Mouse (Mus musculus): ENCODE data around the gene Tmem236. TPM values are rescaled to one million over a fixed set of nuclear protein-coding genes. Genes with fewer than 3 reads are reported as not detected.

Tmem236 gene
- polyA plus RNA-seq, 1 experiment from 2014 or later: 0.04 TPM

GRCm38 (mm10) chr2:14145311-14145710 lies 29.0 kb upstream of the Tmem236 start:
- Histone ChIP-seq H3K36me3 (ENCODE audit: control insufficient read depth, insufficient read depth, low read length) (peaks cover 57% of the 10 kb centered on the region), H3K4me3 (ENCODE audit: low read depth, low read length) (no peak overlapping the region)

GRCm38 (mm10) chr2:14146913-14147312 lies 27.4 kb upstream of the Tmem236 start:
- H3K4me3 ChIP-seq (ENCODE audit: low read depth, low read length): no peak overlapping the region
- ATAC-seq (ENCODE audit: low read depth) (no peak), DNase-seq (ENCODE audit: low spot score) (no peak)
- H3K9ac ChIP-seq (ENCODE audit: low read depth, low read length): no peak overlapping the region
- peaks cover 43% of the 10 kb centered on the region for H3K36me3 ChIP-seq (ENCODE audit: control insufficient read depth, insufficient read depth, low read length)
- no peaks in the 10 kb centered on the region for H3K27me3 ChIP-seq (replicated peaks; ENCODE audit: control insufficient read depth, insufficient read depth, low read length)
- H3K4me1 ChIP-seq (ENCODE audit: control insufficient read depth, insufficient read depth, low read length): no peaks in the 10 kb centered on the region
- no peaks in the 10 kb centered on the region for H3K9me3 ChIP-seq (ENCODE audit: control insufficient read depth, low read length)
- WGBS: 88% methylated on average over 2 of the region's 2 CpGs
- H3K27ac ChIP-seq (replicated peaks; ENCODE audit: low read depth, low read length): no peak overlapping the region
- H3K4me2 ChIP-seq (ENCODE audit: low read depth, low read length): no peak overlapping the region

More at GRCm38 (mm10) chr2:14145311-14145710, 29.0 kb upstream of the Tmem236 start:
- H3K4me2 ChIP-seq (ENCODE audit: low read depth, low read length): no peak overlapping the region
- H3K27me3 ChIP-seq (replicated peaks; ENCODE audit: control insufficient read depth, insufficient read depth, low read length): no peaks in the 10 kb centered on the region
- H3K4me1 ChIP-seq (ENCODE audit: control insufficient read depth, insufficient read depth, low read length): no peaks in the 10 kb centered on the region
- no peak overlapping the region for H3K9ac ChIP-seq (ENCODE audit: low read depth, low read length)
- DNase-seq (ENCODE audit: low spot score) (peak; percentile 30), ATAC-seq (ENCODE audit: low read depth) (no peak)
- no peaks in the 10 kb centered on the region for H3K9me3 ChIP-seq (ENCODE audit: control insufficient read depth, low read length)
- 63% methylated on average over 3 of the region's 3 CpGs for WGBS
- no peak overlapping the region for H3K27ac ChIP-seq (replicated peaks; ENCODE audit: low read depth, low read length)

- peaks cover 11% of the 10 kb centered on the region; the same call in 1 of the 2 replicates for H3K36me3 ChIP-seq (ENCODE audit: control insufficient read depth, insufficient read depth, low read length)
- DNase-seq (ENCODE audit: low spot score): no peak
These were observed 23.5 kb upstream of the Tmem236 start for GRCm38 (mm10) chr2:14150829-14151228.

GRCm38 (mm10) chr2:14151854-14152253 lies 22.5 kb upstream of the Tmem236 start:
- Histone ChIP-seq H3K27me3 (replicated peaks; ENCODE audit: control insufficient read depth, insufficient read depth, low read length) (no peaks in the 10 kb centered on the region), H3K4me2 (ENCODE audit: low read depth, low read length) (no peak overlapping the region), H3K27ac (replicated peaks; ENCODE audit: low read depth, low read length) (no peak overlapping the region), H3K4me1 (ENCODE audit: control insufficient read depth, insufficient read depth, low read length) (no peaks in the 10 kb centered on the region), H3K9ac (ENCODE audit: low read depth, low read length) (no peak overlapping the region), H3K9me3 (ENCODE audit: control insufficient read depth, low read length) (no peaks in the 10 kb centered on the region), H3K36me3 (ENCODE audit: control insufficient read depth, insufficient read depth, low read length) (peaks cover 3% of the 10 kb centered on the region; the same call in 1 of the 2 replicates), H3K4me3 (ENCODE audit: low read depth, low read length) (no peak overlapping the region)
- whole genome bisulfite sequencing: 83% methylated on average over 6 of the region's 6 CpGs
- ATAC-seq (ENCODE audit: low read depth): no peak
- no peak for DNase-seq (ENCODE audit: low spot score)

More at GRCm38 (mm10) chr2:14150829-14151228, 23.5 kb upstream of the Tmem236 start:
- H3K9me3 ChIP-seq (ENCODE audit: control insufficient read depth, low read length): no peaks in the 10 kb centered on the region
- H3K4me3 ChIP-seq (ENCODE audit: low read depth, low read length): no peak overlapping the region
- no peak overlapping the region for H3K27ac ChIP-seq (replicated peaks; ENCODE audit: low read depth, low read length)
- no peaks in the 10 kb centered on the region for H3K4me1 ChIP-seq (ENCODE audit: control insufficient read depth, insufficient read depth, low read length)
- no peak overlapping the region for H3K4me2 ChIP-seq (ENCODE audit: low read depth, low read length)
- ATAC-seq (ENCODE audit: low read depth): no peak
- 83% methylated on average over 2 of the region's 2 CpGs for WGBS
- H3K27me3 ChIP-seq (replicated peaks; ENCODE audit: control insufficient read depth, insufficient read depth, low read length): no peaks in the 10 kb centered on the region
- H3K9ac ChIP-seq (ENCODE audit: low read depth, low read length): no peak overlapping the region

GRCm38 (mm10) chr2:14159047-14159446 lies 15.3 kb upstream of the Tmem236 start:
- Histone ChIP-seq H3K36me3 (ENCODE audit: control insufficient read depth, insufficient read depth, low read length) (no peaks in the 10 kb centered on the region), H3K4me1 (ENCODE audit: control insufficient read depth, insufficient read depth, low read length) (no peaks in the 10 kb centered on the region), H3K27ac (replicated peaks; ENCODE audit: low read depth, low read length) (no peak overlapping the region), H3K9me3 (ENCODE audit: control insufficient read depth, low read length) (no peaks in the 10 kb centered on the region), H3K27me3 (replicated peaks; ENCODE audit: control insufficient read depth, insufficient read depth, low read length) (no peaks in the 10 kb centered on the region), H3K4me3 (ENCODE audit: low read depth, low read length) (no peak overlapping the region), H3K9ac (ENCODE audit: low read depth, low read length) (no peak overlapping the region), H3K4me2 (ENCODE audit: low read depth, low read length) (no peak overlapping the region)
- DNase-seq (ENCODE audit: low spot score) (no peak), ATAC-seq (ENCODE audit: low read depth) (no peak)
- 79% methylated on average over 3 of the region's 3 CpGs for WGBS

- Histone ChIP-seq H3K4me1 (ENCODE audit: control insufficient read depth, insufficient read depth, low read length) (no peaks in the 10 kb centered on the region), H3K27me3 (replicated peaks; ENCODE audit: control insufficient read depth, insufficient read depth, low read length) (no peaks in the 10 kb centered on the region), H3K27ac (replicated peaks; ENCODE audit: low read depth, low read length) (no peak overlapping the region), H3K4me2 (ENCODE audit: low read depth, low read length) (no peak overlapping the region), H3K9ac (ENCODE audit: low read depth, low read length) (no peak overlapping the region), H3K36me3 (ENCODE audit: control insufficient read depth, insufficient read depth, low read length) (no peaks in the 10 kb centered on the region), H3K4me3 (ENCODE audit: low read depth, low read length) (no peak overlapping the region), H3K9me3 (ENCODE audit: control insufficient read depth, low read length) (no peaks in the 10 kb centered on the region)
- DNase-seq (ENCODE audit: low spot score) (no peak), ATAC-seq (ENCODE audit: low read depth) (0 out of 2 replicates have a peak, but pooled peaks have one; percentile 18)
- WGBS: 67% methylated on average over 2 of the region's 2 CpGs
These were observed 14.6 kb upstream of the Tmem236 start for GRCm38 (mm10) chr2:14159756-14160155.

GRCm38 (mm10) chr2:14164459-14165030 lies 9.8 kb upstream of the Tmem236 start:
- Histone ChIP-seq H3K4me2 (ENCODE audit: low read depth, low read length) (no peak overlapping the region), H3K27ac (replicated peaks; ENCODE audit: low read depth, low read length) (no peak overlapping the region; the same call in 1 of the 2 replicates), H3K27me3 (replicated peaks; ENCODE audit: control insufficient read depth, insufficient read depth, low read length) (no peaks in the 10 kb centered on the region), H3K9ac (ENCODE audit: low read depth, low read length) (no peak overlapping the region), H3K4me3 (ENCODE audit: low read depth, low read length) (no peak overlapping the region), H3K9me3 (ENCODE audit: control insufficient read depth, low read length) (no peaks in the 10 kb centered on the region), H3K4me1 (ENCODE audit: control insufficient read depth, insufficient read depth, low read length) (no peaks in the 10 kb centered on the region), H3K36me3 (ENCODE audit: control insufficient read depth, insufficient read depth, low read length) (no peaks in the 10 kb centered on the region)
- DNase-seq (ENCODE audit: low spot score) (no peak), ATAC-seq (ENCODE audit: low read depth) (no peak)
- 74% methylated on average over 5 of the region's 5 CpGs for WGBS

- Histone ChIP-seq H3K9me3 (ENCODE audit: control insufficient read depth, low read length) (no peaks in the 10 kb centered on the region), H3K36me3 (ENCODE audit: control insufficient read depth, insufficient read depth, low read length) (no peaks in the 10 kb centered on the region), H3K27ac (replicated peaks; ENCODE audit: low read depth, low read length) (no peak overlapping the region; the same call in 1 of the 2 replicates), H3K4me1 (ENCODE audit: control insufficient read depth, insufficient read depth, low read length) (no peaks in the 10 kb centered on the region), H3K9ac (ENCODE audit: low read depth, low read length) (no peak overlapping the region), H3K27me3 (replicated peaks; ENCODE audit: control insufficient read depth, insufficient read depth, low read length) (no peaks in the 10 kb centered on the region), H3K4me2 (ENCODE audit: low read depth, low read length) (no peak overlapping the region), H3K4me3 (ENCODE audit: low read depth, low read length) (no peak overlapping the region)
- no peak for ATAC-seq (ENCODE audit: low read depth)
- WGBS: 80% methylated on average over 2 of the region's 2 CpGs
- no peak for DNase-seq (ENCODE audit: low spot score)
These were observed 9.3 kb upstream of the Tmem236 start for GRCm38 (mm10) chr2:14165066-14165465.
